Mouse (Mus musculus) E14TG2a.4 (cell line): ENCODE data around the gene Abca5.

Experiments used
- CTCF ChIP-seq: conservative IDR thresholded peaks from 2 replicates; pipeline ENCODE4 v1.5.1; 2014; ENCODE audit warnings: low read length
- NANOG ChIP-seq: IDR thresholded peaks from 2 replicates; pipeline ENCODE4 v1.6.1; 2014; ENCODE audit warnings: borderline replicate concordance, low read length, mixed read lengths
- POU5F1 ChIP-seq: IDR thresholded peaks from 2 replicates; pipeline ENCODE4 v1.6.1; 2014; ENCODE audit warnings: low read length, borderline replicate concordance

- TF ChIP-seq CTCF (no peak), POU5F1 (no peak), NANOG (no peak)
Measured at GRCm38 (mm10) chr11:110287694-110288093, 49.8 kb downstream of the Abca5 start.
